Mouse (Mus musculus) olfactory bulb, adult 2 months (tissue): ENCODE measurements around the gene Hnrnpm. TPM values are rescaled to one million over a fixed set of nuclear protein-coding genes. Genes with fewer than 3 reads are reported as not detected.
"Not testable (repeated sequence)": the region's sequence is repeated elsewhere in the genome, so short reads cannot be mapped to it uniquely, and the experiment has no call there.

Source experiments
- H3K27ac ChIP-seq: fragments of 200-500 bp; 2 replicates; pipeline ENCODE4 v1.5.1; 2012; ENCODE audit warnings: low read depth, low read length; ENCODE audit not compliant: insufficient read depth
- H3K4me1 ChIP-seq: fragments of 200-500 bp; 2 replicates; pipeline ENCODE4 v1.6.1; 2012; ENCODE audit warnings: low read length; ENCODE audit not compliant: control insufficient read depth, insufficient read depth
- H3K4me3 ChIP-seq: fragments of 200-500 bp; 2 replicates; pipeline ENCODE4 v1.5.1; 2012; ENCODE audit warnings: mild to moderate bottlenecking, low read depth, low read length, moderate library complexity; ENCODE audit not compliant: insufficient read depth
- CTCF ChIP-seq: fragments of 200-500 bp; IDR thresholded peaks from 2 replicates; pipeline ENCODE4 v1.5.1; 2012; ENCODE audit warnings: low read depth, mild to moderate bottlenecking, low read length, moderate library complexity; ENCODE audit not compliant: insufficient read depth
- POLR2A ChIP-seq: fragments of 200-500 bp; IDR thresholded peaks from 2 replicates; pipeline ENCODE4 v1.6.1; 2012; ENCODE audit warnings: mild to moderate bottlenecking, low read depth, low read length, moderate library complexity; ENCODE audit not compliant: insufficient read depth
- WGBS: fragments of 180-500 bp; shearing (Covaris S2); methylation state at CpG from one replicate; pipeline ENCODE4 v1.1.7; 2018; 5-methylcytosine and 5-hydroxymethylcytosine counted together
- polyA plus RNA-seq: library from polyadenylated mRNA; stranded (reverse); fragments of >200 nt; gene quantifications from 2 replicates; pipeline ENCODE4 v1.2.4, GENCODE M21; 2012; ENCODE audit warnings: low replicate concordance; ENCODE audit not compliant: missing spikeins, insufficient read depth, insufficient read length

The Hnrnpm gene
- 317 TPM in 1 of 2 replicates, not detected in the other for polyA plus RNA-seq

DNA sequence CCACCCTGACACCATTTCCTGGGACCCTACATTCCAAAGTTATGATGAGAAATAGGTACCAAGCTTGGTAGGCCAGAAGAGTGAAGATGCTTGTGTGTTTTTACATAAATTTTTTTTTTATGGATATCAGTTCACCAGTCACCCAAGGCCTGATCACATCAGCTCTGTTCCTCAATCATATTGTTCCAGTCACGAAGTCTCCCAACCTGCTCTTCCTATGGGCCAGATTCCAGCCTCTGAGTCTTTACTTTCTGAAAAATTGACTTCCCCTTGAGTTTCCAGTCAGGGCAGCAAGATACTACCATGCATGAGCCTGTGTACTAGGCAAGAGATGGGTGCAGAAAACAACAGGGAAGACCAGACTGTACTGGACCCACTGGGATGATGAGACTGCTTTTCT is at the start of gene Hnrnpm:
Hnrnpm (minus strand) TSS at position 101 of the 400 bp plus-strand sequence.
- TF ChIP-seq POLR2A (no peak), CTCF (no peak)
- Histone ChIP-seq H3K27ac (0 out of 2 replicates have a peak within 1 kb of the TSS, but pooled peaks have one; percentile 12), H3K4me1 (no peaks in the 10 kb centered on the region), H3K4me3 (no peak within 1 kb of the TSS)
- WGBS = 95% methylated on average over 1 of the region's 1 CpGs

DNA sequence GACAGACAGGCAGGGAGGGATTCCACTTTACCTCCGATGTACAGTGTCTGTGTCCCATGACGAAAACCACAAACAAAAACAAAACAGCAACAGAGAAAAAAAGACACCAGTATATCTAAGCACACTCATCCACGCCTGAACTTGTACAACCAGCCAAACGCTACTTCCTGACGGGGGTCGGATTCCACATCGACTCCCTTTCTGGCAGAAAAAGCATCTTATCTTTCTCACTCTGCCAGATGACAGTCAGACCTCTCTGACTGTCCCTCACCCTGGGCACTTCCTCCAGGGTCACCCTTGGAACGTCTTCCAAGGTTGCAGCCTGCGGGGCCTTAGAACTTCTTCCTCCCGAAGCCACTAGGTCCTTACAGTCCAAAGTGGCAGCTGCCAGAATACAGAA is 46.9 kb upstream of the Hnrnpm start:
- not testable (repeated sequence) for H3K4me1 ChIP-seq, H3K4me3 ChIP-seq, H3K27ac ChIP-seq
- WGBS = 79% methylated on average over 10 of the region's 10 CpGs

DNA sequence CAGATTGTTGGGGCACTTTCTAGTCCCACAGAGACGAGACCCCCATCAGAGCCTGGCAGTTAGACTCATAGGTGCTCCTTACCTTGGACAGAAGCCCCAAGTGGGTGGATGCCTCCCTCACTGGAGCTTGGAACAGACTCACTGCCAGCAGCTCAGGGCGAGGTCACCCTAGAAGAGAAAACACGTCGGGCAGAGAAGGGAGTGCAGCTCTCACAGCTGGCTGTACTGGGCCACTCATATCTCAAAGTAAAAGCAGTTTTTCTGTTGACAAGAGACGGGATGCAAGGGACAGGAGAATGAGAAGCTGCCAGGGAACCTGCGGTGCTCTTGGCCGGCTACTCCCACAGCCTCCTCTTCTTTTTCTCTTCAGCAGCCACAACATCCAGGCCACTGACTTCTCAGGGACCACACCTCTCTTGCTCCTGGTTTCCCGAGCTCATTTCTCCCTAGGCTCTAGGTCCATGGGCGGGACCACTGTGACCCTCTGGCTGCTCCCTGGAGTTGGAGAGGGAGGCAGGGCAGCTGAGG is 46.0 kb upstream of the Hnrnpm start:
- not testable (repeated sequence) for H3K27ac ChIP-seq, H3K4me3 ChIP-seq, H3K4me1 ChIP-seq
- WGBS = 72% methylated on average over 9 of the region's 9 CpGs

DNA sequence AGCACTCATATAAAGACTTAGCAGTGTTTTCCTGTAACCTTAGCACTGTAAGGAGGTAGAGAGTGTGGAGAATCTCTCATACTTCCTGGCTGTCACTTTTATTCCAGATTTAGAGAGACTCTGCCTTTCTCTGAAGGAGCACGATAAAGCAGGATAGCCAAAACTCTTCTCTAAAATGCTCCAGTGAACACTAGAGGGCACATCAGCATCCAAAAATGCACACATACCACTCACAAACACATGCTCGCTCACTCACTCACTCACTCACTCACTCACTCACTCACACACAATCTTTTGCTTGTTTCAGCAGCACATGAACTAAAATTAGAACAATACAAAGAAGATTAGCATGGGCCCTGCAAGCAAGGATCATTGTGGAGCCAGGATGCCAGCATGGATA is 42.6 kb upstream of the Hnrnpm start:
- WGBS = 41% methylated on average over 2 of the region's 2 CpGs
- Histone ChIP-seq H3K4me1 (no peaks in the 10 kb centered on the region), H3K27ac (no peak overlapping the region), H3K4me3 (no peak overlapping the region)
- TF ChIP-seq CTCF = no peak
- no peak for TF ChIP-seq POLR2A

DNA sequence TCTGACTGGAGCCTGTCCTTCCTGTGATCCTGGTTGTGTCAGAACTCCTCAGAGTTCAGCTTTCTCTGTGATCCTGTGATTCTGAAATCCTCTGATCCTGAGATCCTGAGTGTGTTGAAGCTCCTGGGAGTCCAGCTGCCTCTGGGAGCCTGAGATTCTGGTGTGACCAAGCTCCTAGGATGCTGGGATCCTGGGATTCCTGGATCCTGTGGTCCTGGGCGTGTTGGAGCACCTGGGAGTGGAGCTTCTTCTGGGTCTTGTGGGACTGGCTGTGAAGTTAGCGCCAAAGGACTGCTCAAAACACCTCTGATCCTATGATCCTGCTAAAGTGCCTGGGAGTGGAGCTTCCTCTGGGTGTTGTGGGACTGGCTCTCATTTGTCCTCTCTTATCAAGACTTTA is 41.7 kb upstream of the Hnrnpm start:
- Histone ChIP-seq H3K27ac (no peak overlapping the region), H3K4me1 (no peaks in the 10 kb centered on the region), H3K4me3 (no peak overlapping the region)
- 82% methylated on average over 2 of the region's 2 CpGs for WGBS
- TF ChIP-seq CTCF = no peak
- TF ChIP-seq POLR2A = no peak

DNA sequence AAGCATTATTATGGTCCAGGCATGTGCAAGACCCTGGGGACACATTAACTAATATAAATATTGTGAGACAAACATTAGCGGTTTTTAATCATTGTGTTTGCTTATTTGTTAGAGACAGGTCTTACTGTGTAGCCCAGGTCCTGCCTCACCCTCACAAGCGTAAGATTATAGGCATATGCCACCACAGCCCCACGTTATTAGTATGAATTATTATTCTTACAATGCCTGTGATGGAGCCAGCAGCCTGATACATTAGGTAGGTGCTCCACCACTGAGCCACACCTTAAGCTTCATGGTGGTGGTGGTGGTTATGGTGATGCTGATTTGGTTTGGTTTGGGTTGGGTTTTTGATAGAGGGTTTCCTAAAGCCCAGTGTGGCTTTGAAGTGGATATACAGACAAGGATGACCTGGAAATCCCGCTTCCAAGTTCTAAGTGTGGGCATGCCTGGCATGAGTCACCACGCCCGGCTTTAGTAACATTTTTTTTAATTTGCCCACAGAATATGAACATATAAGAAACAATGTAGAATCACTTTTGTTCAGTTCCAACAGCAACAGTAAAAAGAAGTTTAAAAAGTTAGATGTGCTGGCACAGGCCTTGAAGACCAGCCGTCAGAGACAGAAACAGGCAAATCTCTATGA is 33.2 kb upstream of the Hnrnpm start:
- no peak overlapping the region for H3K4me3 ChIP-seq
- 89% methylated on average over 7 of the region's 7 CpGs for WGBS
- TF ChIP-seq CTCF (no peak), POLR2A (no peak)

DNA sequence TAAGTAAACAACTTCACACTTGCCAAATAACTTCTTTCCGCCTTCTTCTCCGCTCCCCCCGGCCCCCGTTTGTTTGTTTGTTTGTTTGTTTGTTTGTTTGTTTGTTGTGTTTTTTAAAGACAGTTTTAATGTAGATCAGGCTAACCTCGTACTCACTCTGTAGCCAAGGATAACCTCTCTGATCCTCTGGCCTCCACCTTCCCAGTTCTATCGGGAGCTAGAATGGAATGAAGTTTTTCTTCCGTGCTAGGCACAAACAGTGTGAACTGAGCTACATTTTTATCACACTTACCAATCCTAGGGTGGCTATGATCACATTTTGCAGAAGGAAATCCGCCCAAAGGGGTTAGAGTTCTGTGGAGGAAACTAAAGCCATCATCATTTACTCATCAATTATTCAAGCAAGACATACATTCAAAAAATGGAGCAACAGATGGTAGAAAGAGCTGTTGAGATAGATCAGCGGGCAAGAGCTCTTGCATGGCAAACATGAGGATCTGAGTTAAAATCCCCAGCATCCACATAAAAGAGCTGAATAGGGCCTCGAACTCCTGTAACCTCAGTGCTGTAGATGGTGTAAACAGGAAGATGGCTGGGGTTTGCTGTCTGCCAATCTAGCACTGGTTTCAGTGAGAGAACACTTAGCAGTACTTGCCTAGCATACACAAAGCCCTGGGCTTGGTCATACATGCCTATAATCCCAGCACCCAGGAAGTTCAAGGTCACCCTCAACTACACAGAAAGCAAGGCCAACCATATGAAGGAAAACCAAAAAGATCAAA is 32.5 kb upstream of the Hnrnpm start:
- TF ChIP-seq POLR2A (no peak), CTCF (no peak)
- no peak overlapping the region for H3K27ac ChIP-seq
- WGBS = 38% methylated on average over 10 of the region's 10 CpGs

More for the DNA sequence above, 33.2 kb upstream of the Hnrnpm start:
- Histone ChIP-seq H3K4me1 (no peaks in the 10 kb centered on the region), H3K27ac (no peak overlapping the region)

DNA sequence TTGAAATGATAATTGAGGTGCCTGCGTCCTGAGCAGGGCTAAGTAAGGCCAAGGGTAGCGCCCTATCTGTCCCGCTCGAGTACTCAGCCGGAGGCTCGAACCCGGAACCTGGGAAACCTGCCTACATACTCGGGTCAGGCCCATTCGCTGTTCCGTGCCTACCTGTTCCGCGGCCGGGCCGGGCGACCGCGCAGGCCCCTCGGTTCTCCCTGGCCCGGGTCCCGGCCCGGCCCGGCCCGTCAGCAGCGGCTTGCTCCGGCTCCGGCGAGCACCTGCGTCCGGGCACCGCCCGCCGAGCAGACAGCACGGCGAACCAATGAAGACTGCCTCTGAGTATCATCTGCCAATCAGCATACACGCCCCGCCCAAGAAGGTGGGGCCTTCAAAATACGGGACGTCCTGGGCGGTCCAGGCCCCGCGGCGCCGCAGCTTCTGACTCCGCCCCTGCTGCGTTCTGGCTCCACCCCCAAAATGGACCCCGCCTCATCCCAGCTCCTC is 31.8 kb upstream of the Hnrnpm start, which contains the start of gene March2:
March2 (minus strand) TSS at position 287 of the 498 bp plus-strand sequence.
- TF ChIP-seq CTCF (no peak), POLR2A (peak; percentile 57)
- H3K4me3 ChIP-seq = peak within 1 kb of the TSS; percentile 75
- no peak within 1 kb of the TSS for H3K27ac ChIP-seq
- WGBS = under 1% methylated on average over 46 of the region's 46 CpGs
- H3K4me1 ChIP-seq = no peaks in the 10 kb centered on the region

More for the DNA sequence above, 32.5 kb upstream of the Hnrnpm start:
- peak overlapping the region; percentile 75; the same call in 1 of the 2 replicates for H3K4me3 ChIP-seq
- no peaks in the 10 kb centered on the region for H3K4me1 ChIP-seq

DNA sequence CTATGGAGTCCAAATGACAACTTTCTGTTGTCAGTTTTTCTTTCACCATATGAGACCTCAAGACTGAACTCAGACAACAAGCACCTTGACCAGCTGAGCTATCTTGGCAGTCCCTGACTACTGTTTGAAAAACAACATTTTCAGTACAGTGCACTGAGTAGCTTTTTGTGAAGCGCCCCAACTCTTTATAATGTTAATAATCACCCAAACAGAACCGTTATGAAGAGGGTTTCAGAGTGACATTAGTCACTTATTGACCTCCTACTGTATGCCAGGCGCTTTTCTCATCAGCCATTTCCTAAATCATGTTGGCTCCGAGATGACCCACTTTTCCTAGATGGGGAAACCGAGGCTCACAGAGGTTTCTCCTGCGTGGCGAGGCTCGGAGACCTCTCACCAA is 31.3 kb upstream of the Hnrnpm start:
- H3K27ac ChIP-seq = no peak overlapping the region
- TF ChIP-seq CTCF = no peak
- TF ChIP-seq POLR2A = no peak
- WGBS = 6% methylated on average over 8 of the region's 8 CpGs

More for the DNA sequence above, 31.3 kb upstream of the Hnrnpm start:
- Histone ChIP-seq H3K4me1 (no peaks in the 10 kb centered on the region), H3K4me3 (peak overlapping the region; percentile 75)
